Mouse (Mus musculus) small intestine, adult 2 months (tissue): ENCODE measurements around the gene Pld3.

ENCODE experiments used
- CTCF ChIP-seq: fragments of 200-500 bp; IDR thresholded peaks from 2 replicates; pipeline ENCODE4 v1.5.1; 2012; ENCODE audit warnings: low read depth, mild to moderate bottlenecking, control low read depth, inconsistent platforms, low read length, moderate library complexity, mixed read lengths; ENCODE audit not compliant: insufficient replicate concordance, insufficient read length; ENCODE audit errors: extremely low read depth
- POLR2A ChIP-seq: fragments of 200-500 bp; IDR thresholded peaks from 2 replicates; pipeline ENCODE4 v1.6.1; 2012; ENCODE audit warnings: low read depth, mild to moderate bottlenecking, control low read depth, inconsistent platforms, low read length, moderate library complexity

GRCm38 (mm10) chr7:27501620-27502019, 51.4 kb downstream of the Pld3 start:
- TF ChIP-seq CTCF (no peak), POLR2A (no peak)
